Mouse (Mus musculus): ENCODE results near the gene Olfr134.
"Not testable (repeated sequence)": the region's sequence is repeated elsewhere in the genome, so short reads cannot be mapped to it uniquely, and the experiment has no call there.

Gene Olfr134

DNA sequence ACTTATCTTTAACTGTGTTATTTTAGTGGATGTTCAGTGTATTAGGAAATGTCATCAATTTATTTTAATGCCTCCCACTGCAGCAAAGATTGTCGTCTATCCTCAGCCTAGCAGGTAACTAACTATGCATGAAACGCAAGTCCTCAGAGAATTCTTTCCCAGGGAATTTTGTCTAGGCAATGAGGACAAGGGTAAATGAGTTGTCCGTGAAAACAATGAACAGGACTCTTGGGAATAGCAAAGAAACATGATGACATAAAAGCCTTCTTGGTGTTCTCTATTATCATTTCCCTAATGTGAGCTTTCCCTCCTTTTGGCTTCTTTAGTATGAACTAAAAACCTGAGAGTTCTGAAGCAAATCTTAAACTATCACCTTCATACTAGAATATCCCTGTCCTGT is at the start of gene Olfr134:
TSS of gene Olfr134 (plus strand) at position 301 of the 400 bp plus-strand sequence.
- no peak for DNase-seq

DNA sequence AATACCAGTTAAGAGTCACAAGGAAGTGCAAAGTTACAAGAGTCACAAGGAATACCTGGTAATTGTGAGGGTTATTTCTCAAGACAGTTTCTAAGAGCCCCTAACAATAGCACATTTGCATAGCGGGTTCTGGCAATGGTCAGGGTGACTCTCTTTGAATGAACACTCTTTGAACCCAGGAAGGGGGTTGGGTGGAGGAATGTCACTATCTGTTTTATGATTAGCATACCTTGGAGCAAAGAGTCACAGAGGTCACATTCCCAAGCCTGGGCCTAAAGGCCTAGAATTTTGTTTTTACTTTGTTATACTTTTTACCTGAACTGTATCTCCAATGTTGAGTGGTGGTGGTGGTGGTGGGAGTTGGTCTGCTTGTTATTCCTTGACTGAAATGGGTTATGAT is 47.0 kb upstream of the Olfr134 start:
- DNase-seq = not testable (repeated sequence)

DNA sequence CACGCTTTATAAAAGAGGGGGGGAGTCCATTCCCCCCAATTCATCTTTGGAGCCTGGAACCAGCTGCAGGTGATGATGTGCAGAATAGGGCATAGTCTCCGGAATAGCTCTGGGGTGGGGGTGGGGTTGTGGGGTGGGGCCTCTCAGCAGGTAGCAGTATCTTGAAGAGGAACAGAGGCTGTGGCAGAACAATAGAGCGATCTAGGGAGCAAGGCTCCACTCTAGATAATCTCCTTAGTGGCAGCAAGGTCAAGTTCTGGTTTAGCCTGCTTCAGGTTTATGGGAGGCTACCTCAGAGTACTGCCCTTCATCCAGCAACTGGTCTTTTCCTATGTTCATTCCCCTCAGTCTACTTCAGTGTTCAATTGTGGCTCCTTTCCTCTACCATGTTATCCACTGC is 45.8 kb upstream of the Olfr134 start:
- DNase-seq = not testable (repeated sequence)

DNA sequence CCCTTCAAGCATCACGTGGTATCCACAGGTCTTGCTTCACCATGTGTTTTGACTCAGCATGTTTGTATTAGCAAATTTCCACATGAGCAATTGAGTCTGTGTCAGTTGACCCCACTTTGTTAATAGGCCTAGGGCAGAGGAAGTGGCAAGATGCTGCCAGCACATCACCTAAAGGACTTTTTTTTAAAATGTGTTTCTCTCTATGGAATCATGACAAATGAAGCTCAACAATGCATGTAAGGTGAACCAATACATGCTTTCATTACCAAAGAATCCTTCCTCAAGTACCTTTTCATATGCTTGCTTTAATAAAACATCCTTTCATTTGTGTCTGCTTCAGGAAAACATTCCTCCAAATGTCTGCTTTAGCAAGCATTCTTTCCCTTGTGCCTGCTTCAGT is 36.8 kb upstream of the Olfr134 start, which contains the start of gene Olfr132:
TSS of gene Olfr132 (minus strand) at position 101 of the 400 bp plus-strand sequence.
- no peak for DNase-seq

DNA sequence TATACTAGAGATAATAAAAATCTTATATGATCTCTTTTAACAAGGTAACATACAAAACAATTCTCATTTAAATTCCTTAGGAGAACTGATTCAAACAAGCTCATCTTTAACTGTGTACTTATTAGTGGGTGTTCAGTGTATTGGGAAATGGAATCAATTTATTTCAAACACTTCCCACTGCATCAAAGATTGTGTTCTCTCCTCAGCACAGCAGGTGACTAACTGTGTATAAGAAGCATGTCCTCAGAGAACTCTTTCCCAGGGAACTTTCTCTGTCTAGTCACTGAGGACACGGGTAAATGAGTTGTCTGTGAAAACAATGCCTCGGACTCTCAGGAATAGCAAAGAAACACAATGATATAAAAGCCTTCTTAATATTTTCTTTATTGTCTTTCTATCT is 26.2 kb upstream of the Olfr134 start, which contains the start of gene Olfr133:
TSS of gene Olfr133 (plus strand) at position 301 of the 400 bp plus-strand sequence.
- DNase-seq = no peak

DNA sequence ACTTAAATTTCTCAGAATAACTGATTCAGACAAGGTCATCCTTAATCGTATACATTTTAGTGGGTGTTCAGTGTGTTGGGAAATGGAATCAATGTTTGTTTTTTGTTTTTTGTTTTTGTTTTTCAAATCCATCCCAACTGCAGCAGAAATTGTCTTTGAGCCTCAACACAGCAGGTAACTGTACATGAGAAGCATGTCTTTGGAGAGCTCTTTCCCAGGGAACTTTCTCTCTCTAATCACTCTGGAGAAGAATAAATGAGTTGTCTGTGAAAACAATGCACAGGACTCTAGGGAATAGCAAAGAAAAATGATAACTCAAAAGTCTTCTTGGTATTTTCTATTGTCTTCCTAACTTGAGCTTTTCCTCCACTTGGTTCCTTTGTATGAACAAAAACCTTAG is 32.8 kb downstream of the Olfr134 start, which contains the start of gene Olfr135:
TSS of gene Olfr135 (plus strand) at position 301 of the 400 bp plus-strand sequence.
- no peak for DNase-seq

All from cerebellum, adult 8-10 months (tissue).